Mouse (Mus musculus): ENCODE data around the gene 4933427D14Rik.

DNA sequence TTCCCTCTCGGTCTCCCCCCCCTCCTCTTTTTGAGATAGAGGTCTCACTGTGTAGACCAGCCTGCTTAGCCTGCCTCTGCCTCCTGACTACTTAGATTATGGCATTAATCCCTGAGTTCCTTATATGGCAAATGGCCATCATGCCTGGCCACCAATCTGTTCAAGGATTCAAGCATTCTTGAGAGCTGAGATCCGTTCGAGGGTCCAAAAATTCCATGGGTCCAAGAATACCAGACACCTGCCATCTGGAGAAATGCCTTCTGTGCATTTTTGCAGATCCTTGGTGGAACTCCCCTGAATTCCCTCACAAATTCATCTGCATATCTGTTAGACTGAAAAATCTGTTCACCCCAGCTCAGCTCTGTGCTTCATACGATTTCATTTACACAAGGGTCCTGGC is 16.2 kb upstream of the 4933427D14Rik start:
- TF ChIP-seq USF1 (IDR thresholded peaks at IDR 0.05; ENCODE audit: low read depth, low read length) (no peak), RAD21 (IDR thresholded peaks at IDR 0.05; ENCODE audit: low read depth, low read length) (no peak)

Measured in MEL (cell line).